Mouse (Mus musculus): ENCODE measurements around the gene Bricd5. TPM values are rescaled to one million over a fixed set of nuclear protein-coding genes. Genes with fewer than 3 reads are reported as not detected.
A peak's percentile ranks its signal among the peaks of the same experiment; 100 is the strongest.

Gene Bricd5
- total and polyA plus RNA-seq, 2 experiments: 0.67 TPM; not detected in 1

DNA sequence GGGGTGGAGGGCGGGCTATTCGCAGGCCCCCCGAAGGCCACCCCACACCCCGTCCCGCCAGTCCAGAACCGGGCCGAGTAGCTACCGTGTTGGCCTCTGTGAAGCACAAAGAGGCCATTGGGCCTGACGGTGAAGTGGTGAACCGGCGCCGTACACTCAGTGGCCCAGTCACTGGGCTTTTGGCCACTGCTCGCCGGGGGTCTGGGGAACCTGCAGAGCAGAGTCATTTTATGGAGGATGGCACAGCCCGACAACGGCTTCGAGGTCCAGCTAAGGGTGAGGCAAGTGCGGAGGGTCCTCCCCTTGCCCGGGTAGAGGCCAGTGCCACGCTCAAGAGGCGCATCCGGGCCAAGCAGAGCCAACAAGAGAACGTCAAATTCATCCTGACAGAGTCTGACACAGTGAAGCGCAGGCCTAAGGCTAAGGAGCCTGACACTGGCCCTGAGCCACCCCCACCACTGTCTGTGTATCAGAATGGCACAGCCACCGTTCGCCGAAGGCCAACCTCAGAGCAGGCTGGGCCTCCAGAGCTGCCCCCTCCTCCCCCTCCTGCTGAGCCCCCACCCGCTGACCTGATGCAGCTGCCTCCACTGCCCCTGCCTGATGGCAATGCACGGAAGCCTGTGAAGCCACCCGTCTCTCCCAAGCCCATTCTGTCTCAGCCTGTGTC, 31.7 kb downstream of the Bricd5 start:
- Histone ChIP-seq H3K9ac (ENCODE audit: low read depth, low read length) (no peak overlapping the region), H3K4me1 (ENCODE audit: control insufficient read depth, insufficient read depth, low read length) (no peaks in the 10 kb centered on the region), H3K4me3 (ENCODE audit: insufficient read depth, low read depth, low read length) (no peak overlapping the region), H3K27ac (replicated peaks; ENCODE audit: insufficient read depth, low read depth, low read length) (no peak overlapping the region), H3K36me3 (ENCODE audit: control insufficient read depth, insufficient read depth, low read length) (peaks cover 4% of the 10 kb centered on the region; the same call in 1 of the 2 replicates), H3K27me3 (ENCODE audit: control insufficient read depth, insufficient read depth, low read length) (no peaks in the 10 kb centered on the region), H3K79me2 (ENCODE audit: control insufficient read depth, insufficient read depth, low read length) (no peaks in the 10 kb centered on the region)
- DNase-seq (ENCODE audit: extremely low read depth, low read depth, low spot score): no peak
- WGBS: 96% methylated on average over 30 of the region's 30 CpGs
- TF ChIP-seq CTCF (IDR thresholded peaks at IDR 0.05; ENCODE audit: low read depth, low read length) (no peak), POLR2A (IDR thresholded peaks at IDR 0.05; ENCODE audit: extremely low read depth, insufficient read depth, low read length) (no peak)

DNA sequence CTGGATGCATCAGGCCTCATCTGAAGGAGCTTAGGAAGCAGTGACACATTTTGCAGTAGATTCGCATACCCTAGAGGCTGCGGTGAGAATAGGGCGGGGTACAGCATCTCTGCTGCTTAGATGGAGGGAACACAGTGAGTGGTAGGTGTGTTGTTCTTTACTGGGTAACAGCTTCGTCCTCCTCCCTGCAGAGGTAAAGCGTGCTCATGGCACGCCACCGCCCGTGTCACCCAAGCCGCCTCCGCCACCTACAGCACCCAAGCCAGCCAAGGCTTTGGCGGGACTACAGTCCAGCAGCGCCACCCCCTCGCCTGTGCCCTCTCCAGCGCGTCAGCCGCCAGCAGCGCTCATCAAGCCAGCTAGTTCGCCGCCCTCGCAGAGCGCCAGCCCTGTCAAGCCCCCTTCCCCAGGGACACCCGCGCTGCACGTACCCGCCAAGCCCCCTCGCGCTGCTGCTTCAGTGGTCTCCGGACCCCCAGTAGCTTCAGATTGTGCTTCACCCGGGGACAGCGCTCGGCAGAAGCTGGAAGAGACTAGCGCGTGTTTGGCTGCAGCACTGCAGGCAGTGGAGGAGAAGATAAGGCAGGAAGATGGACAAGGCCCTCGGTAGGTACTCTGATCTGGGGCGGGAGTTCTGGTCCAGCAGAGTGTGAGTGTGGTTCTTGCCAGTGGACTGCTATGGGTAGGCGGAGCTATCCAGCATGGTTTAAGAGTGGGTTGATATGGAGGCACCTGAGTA, 32.8 kb downstream of the Bricd5 start:
- H3K27me3 ChIP-seq (ENCODE audit: control insufficient read depth, insufficient read depth, low read length): no peaks in the 10 kb centered on the region
- DNase-seq (ENCODE audit: extremely low read depth, low read depth, low spot score): no peak
- no peaks in the 10 kb centered on the region for H3K79me2 ChIP-seq (ENCODE audit: control insufficient read depth, insufficient read depth, low read length)
- 36% methylated on average over 36 of the region's 36 CpGs for WGBS
- H3K27ac ChIP-seq (replicated peaks; ENCODE audit: insufficient read depth, low read depth, low read length): no peak overlapping the region
- no peak overlapping the region for H3K4me3 ChIP-seq (ENCODE audit: insufficient read depth, low read depth, low read length)
- TF ChIP-seq POLR2A (IDR thresholded peaks at IDR 0.05; ENCODE audit: extremely low read depth, insufficient read depth, low read length): no peak
- TF ChIP-seq CTCF (IDR thresholded peaks at IDR 0.05; ENCODE audit: low read depth, low read length): no peak
- no peaks in the 10 kb centered on the region for H3K4me1 ChIP-seq (ENCODE audit: control insufficient read depth, insufficient read depth, low read length)
- H3K36me3 ChIP-seq (ENCODE audit: control insufficient read depth, insufficient read depth, low read length): peaks cover 10% of the 10 kb centered on the region; the same call in 1 of the 2 replicates
- no peak overlapping the region for H3K9ac ChIP-seq (ENCODE audit: low read depth, low read length)

DNA sequence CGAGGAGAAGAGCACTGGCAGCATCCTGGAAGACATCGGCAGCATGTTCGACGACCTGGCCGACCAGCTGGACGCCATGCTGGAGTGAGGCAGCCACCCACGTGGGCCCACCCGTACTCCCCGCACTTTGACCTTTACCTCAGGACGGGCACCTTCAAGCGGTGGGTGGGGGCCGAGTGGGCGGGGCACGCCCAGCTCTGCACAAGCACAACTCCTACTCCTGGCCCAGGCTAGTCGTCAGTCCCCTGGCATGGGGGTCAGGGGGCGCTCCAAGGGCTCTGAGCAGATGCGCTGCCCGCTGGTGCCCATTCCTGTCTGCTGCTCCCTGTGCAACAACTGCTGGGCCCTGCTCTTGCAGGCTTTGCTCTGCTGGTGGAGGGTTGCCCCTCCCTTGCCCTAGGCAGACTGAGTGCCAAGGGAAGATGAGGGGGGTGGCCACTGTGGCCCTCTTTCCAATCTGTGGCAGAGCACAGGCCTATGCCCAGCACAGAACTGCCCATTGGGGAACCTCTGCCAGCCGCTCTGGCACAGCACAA, 33.5 kb downstream of the Bricd5 start:
- no peak overlapping the region for H3K27ac ChIP-seq (replicated peaks; ENCODE audit: insufficient read depth, low read depth, low read length)
- H3K4me3 ChIP-seq (ENCODE audit: insufficient read depth, low read depth, low read length): no peak overlapping the region
- H3K4me1 ChIP-seq (ENCODE audit: control insufficient read depth, insufficient read depth, low read length): no peaks in the 10 kb centered on the region
- no peak overlapping the region for H3K9ac ChIP-seq (ENCODE audit: low read depth, low read length)
- H3K79me2 ChIP-seq (ENCODE audit: control insufficient read depth, insufficient read depth, low read length): no peaks in the 10 kb centered on the region
- no peak for DNase-seq (ENCODE audit: extremely low read depth, low read depth, low spot score)
- TF ChIP-seq CTCF (IDR thresholded peaks at IDR 0.05; ENCODE audit: low read depth, low read length) (no peak), POLR2A (IDR thresholded peaks at IDR 0.05; ENCODE audit: extremely low read depth, insufficient read depth, low read length) (no peak)
- WGBS: 41% methylated on average over 19 of the region's 19 CpGs
- no peaks in the 10 kb centered on the region for H3K27me3 ChIP-seq (ENCODE audit: control insufficient read depth, insufficient read depth, low read length)
- peaks cover 10% of the 10 kb centered on the region; the same call in 1 of the 2 replicates for H3K36me3 ChIP-seq (ENCODE audit: control insufficient read depth, insufficient read depth, low read length)

GRCm38 (mm10) chr17:24507806-24508460, 34.2 kb downstream of the Bricd5 start:
- Histone ChIP-seq H3K36me3 (ENCODE audit: control insufficient read depth, insufficient read depth, low read length) (peaks cover 10% of the 10 kb centered on the region; the same call in 1 of the 2 replicates), H3K27ac (replicated peaks; ENCODE audit: insufficient read depth, low read depth, low read length) (no peak overlapping the region), H3K4me1 (ENCODE audit: control insufficient read depth, insufficient read depth, low read length) (no peaks in the 10 kb centered on the region), H3K27me3 (ENCODE audit: control insufficient read depth, insufficient read depth, low read length) (no peaks in the 10 kb centered on the region), H3K9ac (ENCODE audit: low read depth, low read length) (no peak overlapping the region), H3K79me2 (ENCODE audit: control insufficient read depth, insufficient read depth, low read length) (no peaks in the 10 kb centered on the region), H3K4me3 (ENCODE audit: insufficient read depth, low read depth, low read length) (no peak overlapping the region)
- 91% methylated on average over 12 of the region's 12 CpGs for WGBS
- DNase-seq (ENCODE audit: extremely low read depth, low read depth, low spot score): no peak
- TF ChIP-seq POLR2A (IDR thresholded peaks at IDR 0.05; ENCODE audit: extremely low read depth, insufficient read depth, low read length) (no peak), CTCF (IDR thresholded peaks at IDR 0.05; ENCODE audit: low read depth, low read length) (no peak)

DNA sequence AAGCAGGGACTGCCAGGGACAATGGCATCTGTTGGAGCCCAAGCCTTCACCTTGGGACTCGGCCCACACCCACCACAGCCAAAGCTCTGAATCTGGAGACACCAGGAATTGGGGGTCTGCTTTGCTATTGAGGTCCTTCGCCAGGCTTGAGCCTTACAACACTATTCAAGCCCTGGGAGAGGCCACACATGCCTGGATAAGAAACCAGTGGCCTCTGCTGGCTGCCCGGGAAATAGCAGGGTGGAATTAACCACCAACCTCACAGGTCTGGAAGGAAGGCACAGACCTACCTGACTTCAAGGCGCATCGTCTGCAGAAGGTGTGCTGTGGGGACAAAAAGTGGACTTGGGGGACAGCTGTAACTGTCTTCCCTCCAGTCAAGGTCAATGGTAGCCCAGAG, 39.9 kb downstream of the Bricd5 start:
- Histone ChIP-seq H3K79me2 (ENCODE audit: control insufficient read depth, insufficient read depth, low read length) (no peaks in the 10 kb centered on the region), H3K9ac (ENCODE audit: low read depth, low read length) (no peak overlapping the region), H3K27ac (replicated peaks; ENCODE audit: insufficient read depth, low read depth, low read length) (no peak overlapping the region), H3K4me3 (ENCODE audit: insufficient read depth, low read depth, low read length) (no peak overlapping the region), H3K4me1 (ENCODE audit: control insufficient read depth, insufficient read depth, low read length) (no peaks in the 10 kb centered on the region), H3K36me3 (ENCODE audit: control insufficient read depth, insufficient read depth, low read length) (peaks cover 17% of the 10 kb centered on the region), H3K27me3 (ENCODE audit: control insufficient read depth, insufficient read depth, low read length) (no peaks in the 10 kb centered on the region)
- DNase-seq (ENCODE audit: extremely low read depth, low read depth, low spot score): peak; percentile 8
- 73% methylated on average over 5 of the region's 5 CpGs for WGBS
- TF ChIP-seq CTCF (IDR thresholded peaks at IDR 0.05; ENCODE audit: low read depth, low read length) (peak; percentile 63), POLR2A (IDR thresholded peaks at IDR 0.05; ENCODE audit: extremely low read depth, insufficient read depth, low read length) (no peak)
